Mouse (Mus musculus): ENCODE measurements around the gene Olfr884.

The Olfr884 gene

GRCm38 (mm10) chr9:38046255-38046654, at the start of gene Olfr884:
Gene Olfr884 (plus strand): TSS chr9:38046555.
- ATAC-seq (ENCODE audit: insufficient number of reproducible peaks, low FRiP score, low TSS enrichment) = no peak

- no peak for ATAC-seq (ENCODE audit: insufficient number of reproducible peaks, low FRiP score, low TSS enrichment)
These were observed 47.7 kb upstream of the Olfr884 start for GRCm38 (mm10) chr9:37998581-37999204.

DNA sequence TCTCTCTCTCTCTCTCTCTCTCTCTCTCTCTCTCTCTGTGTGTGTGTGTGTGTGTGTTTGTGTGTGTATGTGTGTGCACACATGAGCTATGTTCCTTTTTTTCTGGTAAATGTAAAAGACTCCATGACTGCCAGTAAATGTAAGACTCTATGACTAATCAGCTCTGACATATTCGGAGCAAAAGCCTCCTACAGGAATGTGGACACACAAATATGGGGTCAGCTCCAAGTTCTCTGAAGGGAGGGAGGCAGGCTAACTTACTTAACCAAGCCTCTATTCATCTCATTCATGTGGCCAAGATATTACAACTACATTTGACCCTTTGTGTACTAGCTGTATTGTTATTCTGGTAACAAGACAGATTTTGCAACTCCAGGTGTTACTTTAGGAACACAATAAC, 46.3 kb upstream of the Olfr884 start:
- no peak for ATAC-seq (ENCODE audit: insufficient number of reproducible peaks, low FRiP score, low TSS enrichment)

- no peak for ATAC-seq (ENCODE audit: insufficient number of reproducible peaks, low FRiP score, low TSS enrichment)
These were observed 20.8 kb upstream of the Olfr884 start, which contains the start of gene Olfr883 for GRCm38 (mm10) chr9:38025508-38025907. Gene Olfr883 (plus strand): TSS chr9:38025808.

DNA sequence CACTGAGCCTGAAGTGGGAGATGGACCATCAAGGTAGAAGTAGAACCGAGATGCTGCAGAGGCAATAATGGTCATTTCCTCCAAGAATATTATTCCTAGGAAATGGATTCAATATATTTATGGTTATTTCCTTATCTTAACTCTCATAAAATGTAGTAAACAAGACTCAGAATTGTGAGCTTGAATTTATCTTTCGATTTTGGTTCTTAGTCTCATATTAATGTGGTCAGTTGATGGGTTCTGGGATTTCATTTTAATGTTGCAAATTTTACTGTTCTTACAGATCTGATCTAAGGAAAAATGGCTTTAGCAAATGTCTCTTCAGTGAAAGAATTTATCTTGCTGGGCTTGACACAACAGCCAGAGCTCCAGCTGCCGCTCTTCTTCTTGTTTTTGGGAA, 14.7 kb downstream of the Olfr884 start, which contains the start of gene Olfr885:
Gene Olfr885, plus strand, starts transcription at position 301 of the 400 bp plus-strand sequence.
- no peak for ATAC-seq (ENCODE audit: insufficient number of reproducible peaks, low FRiP score, low TSS enrichment)

DNA sequence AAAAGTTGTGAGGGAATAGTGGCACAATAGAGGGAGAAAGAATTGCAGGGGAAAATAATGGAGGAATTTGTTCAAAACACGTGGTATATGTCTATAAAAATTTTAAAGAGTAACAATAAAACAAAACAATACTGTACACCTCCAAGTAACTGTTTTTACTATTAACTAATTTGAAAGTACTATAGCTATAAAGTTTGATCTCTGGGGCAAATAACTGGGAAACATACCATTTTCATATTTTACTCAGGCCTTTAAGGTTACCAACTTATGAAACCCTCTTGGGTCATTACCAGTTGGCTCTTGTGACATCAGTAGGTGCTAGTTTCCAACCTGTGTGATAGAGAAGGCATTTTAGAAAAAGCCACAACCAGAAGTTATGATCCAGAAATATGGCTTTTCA, 37.4 kb downstream of the Olfr884 start, which contains the start of gene Olfr887:
Gene Olfr887, plus strand, starts transcription at position 301 of the 400 bp plus-strand sequence.
- no peak for ATAC-seq (ENCODE audit: insufficient number of reproducible peaks, low FRiP score, low TSS enrichment)

All from cerebellum, adult (tissue).